Mouse (Mus musculus): ENCODE results near the gene Hsp90b1. TPM values are rescaled to one million over a fixed set of nuclear protein-coding genes. Genes with fewer than 3 reads are reported as not detected.

Hsp90b1 gene
- polyA plus RNA-seq, 1 experiment from 2014 or later, result 363 TPM

Small RNAs within 50 kb of the gene (microRNA-seq; reads per million reads assigned to microRNA genes)
- 0.89 reads per million for gene Gm25745

Other genes starting within 250 kb of the Hsp90b1 start
- 14.7 and 16.5 TPM in 2 replicates for gene Syn3, start 206.6 kb downstream of the Hsp90b1 start, polyA plus RNA-seq (2015; fragmentation: Nextera tagmentation; extraction: Ambion mirVana)
- 2.4 and 2.8 TPM in 2 replicates for gene Ttc41, start 302 bp upstream of the Hsp90b1 start, polyA plus RNA-seq (2015; fragmentation: Nextera tagmentation; extraction: Ambion mirVana)
- not detected in 2 replicates for gene Gm49358, start 58.5 kb upstream of the Hsp90b1 start, polyA plus RNA-seq (2015; fragmentation: Nextera tagmentation; extraction: Ambion mirVana)
- gene Nt5dc3, start 73.5 kb upstream of the Hsp90b1 start, polyA plus RNA-seq (2015; fragmentation: Nextera tagmentation; extraction: Ambion mirVana), result 7.3 and 7.7 TPM in 2 replicates

All from neural tube, embryonic 13.5 days (tissue).